ENCODE assay signal across 8 mouse cellular contexts in the genomic region with DNA sequence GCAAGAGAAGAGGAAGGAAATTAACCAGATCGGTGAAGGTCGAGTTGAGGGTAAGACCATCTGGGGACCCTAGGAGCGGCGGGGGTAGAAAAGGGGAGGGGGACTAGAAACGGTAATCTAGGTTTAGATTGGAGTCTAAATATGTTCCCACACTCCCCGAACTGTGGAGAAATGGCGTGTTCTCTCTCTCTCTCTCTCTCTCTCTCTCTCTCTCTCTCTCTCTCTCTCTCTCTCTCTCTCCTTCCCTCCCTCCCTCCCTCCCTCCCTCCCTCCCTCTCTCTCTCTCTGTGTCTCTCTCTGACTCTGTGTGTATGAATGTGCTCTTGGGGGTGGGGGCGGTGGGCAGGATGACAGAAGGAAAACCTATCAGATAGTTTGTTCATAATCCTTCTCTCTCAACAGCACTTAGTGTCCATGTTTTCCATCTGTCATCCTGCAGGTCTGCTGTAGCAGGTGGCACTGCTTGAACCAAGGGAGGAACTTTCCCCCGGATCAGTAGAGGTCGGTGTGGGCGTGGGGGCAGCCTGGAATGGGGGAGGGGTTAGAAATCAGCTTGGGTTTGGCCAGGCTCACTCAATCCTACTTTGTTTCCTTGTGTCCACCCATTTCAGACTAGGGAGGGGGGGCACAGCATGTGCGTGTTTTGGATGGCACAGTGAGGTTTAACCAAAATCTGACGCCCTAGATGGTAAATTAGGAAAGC. TPM values are rescaled to one million over a fixed set of nuclear protein-coding genes. Genes with fewer than 3 reads are reported as not detected.
DNase-seq lines count a peak whose midpoint lies in the region; ATAC-seq and TF ChIP-seq lines count a peak whose summit lies in the region.

No protein-coding gene starts in this region.

- H3K9ac ChIP-seq in hindbrain, embryonic 11.5 days (ENCODE audit: low read depth, low read length) = peak overlapping the region; percentile 50

- no peak for DNase-seq in lung, adult 2 months
- DNase-seq in lung, postnatal 25 days (ENCODE audit: low spot score) = no peak
- peak; percentile 37 to 50 for DNase-seq in cerebellum, postnatal 10 days
- peak; percentile 2 for DNase-seq in hindbrain, embryonic 11.5 days (ENCODE audit: low spot score)
- peak; percentile 10 for DNase-seq in lung, postnatal 10 days
- no peak for DNase-seq in yolk sac, embryonic 10.5 days (ENCODE audit: low spot score)
- DNase-seq in ovary, postnatal 14 days (ENCODE audit: low spot score) = no peak
- DNase-seq in ovary, postnatal 10 days (ENCODE audit: low spot score) = no peak

- H3K27ac ChIP-seq in hindbrain, embryonic 11.5 days (ENCODE audit: low read depth, low read length) = no peak overlapping the region

- no peaks in the 10 kb centered on the region for H3K4me1 ChIP-seq in lung, adult 2 months (ENCODE audit: control insufficient read depth, insufficient read depth, low read length)
- H3K4me1 ChIP-seq in hindbrain, embryonic 11.5 days (replicated peaks; ENCODE audit: control insufficient read depth, insufficient read depth, low read length) = no peaks in the 10 kb centered on the region

- H3K4me2 ChIP-seq in hindbrain, embryonic 11.5 days (replicated peaks; ENCODE audit: low read depth, low read length) = peak overlapping the region; percentile 35

- no peaks in the 10 kb centered on the region for H3K9me3 ChIP-seq in hindbrain, embryonic 11.5 days (ENCODE audit: control insufficient read depth, low read length)

- no peaks in the 10 kb centered on the region for H3K36me3 ChIP-seq in hindbrain, embryonic 11.5 days (ENCODE audit: control insufficient read depth, insufficient read depth, low read length)

- no peak for TF ChIP-seq POLR2A in lung, adult 2 months (IDR thresholded peaks at IDR 0.05; ENCODE audit: borderline replicate concordance, extremely low read depth, low read depth, low read length)

- H3K27me3 ChIP-seq in hindbrain, embryonic 11.5 days (ENCODE audit: control insufficient read depth, insufficient read depth, low read length) = no peaks in the 10 kb centered on the region; the same call in 1 of the 2 replicates

- peak overlapping the region; percentile 80 for H3K4me3 ChIP-seq in lung, adult 2 months (replicated peaks; ENCODE audit: extremely low read depth, low read depth, low read length)
- H3K4me3 ChIP-seq in hindbrain, embryonic 11.5 days (ENCODE audit: low read depth, low read length) = peak overlapping the region; percentile 56

- WGBS in lung, adult 2 months = 39% methylated on average over 12 of the region's 13 CpGs
- WGBS in hindbrain, embryonic 11.5 days = 36% methylated on average over 12 of the region's 13 CpGs

- ATAC-seq in hindbrain, embryonic 11.5 days (ENCODE audit: low FRiP score) = peak; percentile 55

- TF ChIP-seq CTCF in lung, adult 2 months (IDR thresholded peaks at IDR 0.05; ENCODE audit: insufficient read depth, low read length) = no peak

RNA-seq across cellular contexts. Expression of gene Armcx3, which starts 1.0 kb away (rescaled TPM):
- 5.1 and 10.6 TPM in 2 replicates for polyA plus RNA-seq in lung, adult 2 months (2012; rRNA removed)
- 62.5 and 66.1 TPM in 2 replicates for polyA plus RNA-seq in hindbrain, embryonic 11.5 days (2014; fragmentation: Nextera tagmentation; extraction: Ambion mirVana)

RNA-seq across cellular contexts. Expression of gene Armcx6, which starts 6.2 kb away (rescaled TPM):
- 1.4 and 2.7 TPM in 2 replicates for polyA plus RNA-seq in lung, adult 2 months (2012; rRNA removed)
- 16.5 and 19.1 TPM in 2 replicates for polyA plus RNA-seq in hindbrain, embryonic 11.5 days (2014; fragmentation: Nextera tagmentation; extraction: Ambion mirVana)

RNA-seq across cellular contexts. Expression of gene Armcx1, which starts 39.7 kb away (rescaled TPM):
- polyA plus RNA-seq in lung, adult 2 months (2012; rRNA removed) = 3.8 and 8.0 TPM in 2 replicates
- polyA plus RNA-seq in hindbrain, embryonic 11.5 days (2014; fragmentation: Nextera tagmentation; extraction: Ambion mirVana) = 50.2 and 54.4 TPM in 2 replicates

RNA-seq across cellular contexts. Expression of gene Armcx2, which starts 51.6 kb away (rescaled TPM):
- 16.1 and 19.1 TPM in 2 replicates for polyA plus RNA-seq in lung, adult 2 months (2012; rRNA removed)
- 79.5 and 83.1 TPM in 2 replicates for polyA plus RNA-seq in hindbrain, embryonic 11.5 days (2014; fragmentation: Nextera tagmentation; extraction: Ambion mirVana)

Comparison
In these comparisons a context has a peak if more than half of its experiments do, and no peak if none do; other contexts are left out.
1. DNase-seq: peak in cerebellum, postnatal 10 days (2 of 2), hindbrain, embryonic 11.5 days (single experiment) and lung, postnatal 10 days (single experiment); none in lung, adult 2 months (single experiment), lung, postnatal 25 days (single experiment), yolk sac, embryonic 10.5 days (single experiment), ovary, postnatal 14 days (single experiment) and ovary, postnatal 10 days (single experiment).